Mouse (Mus musculus) liver, adult 2 months (tissue): ENCODE data around the gene Lgals2. TPM values are rescaled to one million over a fixed set of nuclear protein-coding genes. Genes with fewer than 3 reads are reported as not detected.

Experiments used
- DNase-seq: peaks from one replicate; pipeline ENCODE4 v3.0.0-alpha.2; 2011; ENCODE audit warnings: low read depth, low spot score; ENCODE audit errors: extremely low read depth
- H3K27ac ChIP-seq: fragments of 200-500 bp; replicated peaks from 2 replicates; pipeline ENCODE4 v1.5.1; 2012; ENCODE audit warnings: low read depth, mild to moderate bottlenecking, control low read depth, inconsistent platforms, low read length; ENCODE audit not compliant: insufficient read depth
- H3K27me3 ChIP-seq: fragments of 200-500 bp; 2 replicates; pipeline ENCODE4 v1.6.1; 2012; ENCODE audit warnings: mild to moderate bottlenecking, moderate library complexity, low read length, inconsistent platforms; ENCODE audit not compliant: control insufficient read depth, insufficient read depth
- H3K36me3 ChIP-seq: fragments of 200-500 bp; 2 replicates; pipeline ENCODE4 v1.6.1; 2012; ENCODE audit warnings: low read length, inconsistent platforms; ENCODE audit not compliant: control insufficient read depth, insufficient read depth
- H3K4me1 ChIP-seq: fragments of 200-500 bp; 2 replicates; pipeline ENCODE4 v1.6.1; 2011; ENCODE audit warnings: low read length; ENCODE audit not compliant: control insufficient read depth, insufficient read depth
- H3K4me3 ChIP-seq: fragments of 200-500 bp; 2 replicates; pipeline ENCODE4 v1.5.1; 2011; ENCODE audit warnings: low read depth, mild to moderate bottlenecking, control low read depth, low read length, moderate library complexity; ENCODE audit not compliant: insufficient read depth
- H3K79me2 ChIP-seq: fragments of 200-500 bp; 2 replicates; pipeline ENCODE4 v1.6.1; 2012; ENCODE audit warnings: inconsistent platforms, mild to moderate bottlenecking, low read length, moderate library complexity; ENCODE audit not compliant: control insufficient read depth, insufficient read depth
- H3K9ac ChIP-seq: fragments of 200-500 bp; 2 replicates; pipeline ENCODE4 v1.6.1; 2012; ENCODE audit warnings: low read depth, mild to moderate bottlenecking, control low read depth, inconsistent platforms, low read length
- CTCF ChIP-seq: fragments of 200-500 bp; IDR thresholded peaks from 2 replicates; pipeline ENCODE4 v1.5.1; 2011; ENCODE audit warnings: low read depth, low read length, control low read depth
- POLR2A ChIP-seq: fragments of 200-500 bp; IDR thresholded peaks from 2 replicates; pipeline ENCODE4 v1.6.1; 2011; ENCODE audit warnings: low read length, control low read depth; ENCODE audit not compliant: insufficient read depth; ENCODE audit errors: extremely low read depth
- WGBS: fragments of 180-500 bp; shearing (Covaris S2); methylation state at CpG from one replicate; pipeline ENCODE4 v1.1.7; 2018; 5-methylcytosine and 5-hydroxymethylcytosine counted together
- polyA plus RNA-seq: library from polyadenylated mRNA; depleted of rRNA; stranded (reverse); fragments of >200 nt; gene quantifications from 2 replicates; pipeline ENCODE4 v1.2.3, GENCODE M21; 2012
- total RNA-seq: library from RNA; depleted of rRNA; stranded (reverse); fragments of >200 nt; gene quantifications from 2 replicates; pipeline ENCODE4 v1.2.3, GENCODE M21; 2014

Gene Lgals2
- total and polyA plus RNA-seq, 2 experiments, result 0.55 to 0.57 TPM

DNA sequence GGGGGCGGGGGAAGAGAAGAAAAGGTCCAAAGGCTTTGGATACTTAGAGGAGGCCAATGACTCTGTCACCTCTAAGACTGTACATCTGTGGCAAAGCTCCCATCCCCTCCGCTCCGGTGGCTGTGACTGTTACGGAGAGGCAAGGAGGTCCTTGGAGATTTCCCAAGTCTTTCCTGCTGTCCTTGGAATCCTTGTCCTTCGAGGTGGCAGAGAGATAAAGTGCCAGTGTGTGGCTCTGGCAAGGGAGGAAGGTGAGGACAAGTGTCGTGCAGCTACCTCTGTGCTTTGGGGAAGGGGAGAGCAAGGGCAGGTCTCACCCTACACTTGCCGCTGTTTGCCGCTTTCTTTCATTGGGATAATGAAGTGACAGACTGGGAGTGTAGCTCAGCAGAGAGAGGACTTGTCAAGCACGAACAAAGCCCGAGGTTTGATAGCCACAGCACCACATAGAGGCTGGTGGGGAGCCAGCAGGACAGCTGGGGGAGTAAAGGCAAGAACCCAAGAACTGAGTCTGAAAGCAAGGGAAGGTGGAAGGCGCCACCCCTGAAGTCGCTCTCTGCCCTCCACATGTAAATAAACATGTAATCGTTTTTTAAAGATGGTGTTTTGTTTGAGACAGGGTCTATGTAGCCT, 18.6 kb upstream of the Lgals2 start:
- 73% methylated on average over 13 of the region's 13 CpGs for WGBS

DNA sequence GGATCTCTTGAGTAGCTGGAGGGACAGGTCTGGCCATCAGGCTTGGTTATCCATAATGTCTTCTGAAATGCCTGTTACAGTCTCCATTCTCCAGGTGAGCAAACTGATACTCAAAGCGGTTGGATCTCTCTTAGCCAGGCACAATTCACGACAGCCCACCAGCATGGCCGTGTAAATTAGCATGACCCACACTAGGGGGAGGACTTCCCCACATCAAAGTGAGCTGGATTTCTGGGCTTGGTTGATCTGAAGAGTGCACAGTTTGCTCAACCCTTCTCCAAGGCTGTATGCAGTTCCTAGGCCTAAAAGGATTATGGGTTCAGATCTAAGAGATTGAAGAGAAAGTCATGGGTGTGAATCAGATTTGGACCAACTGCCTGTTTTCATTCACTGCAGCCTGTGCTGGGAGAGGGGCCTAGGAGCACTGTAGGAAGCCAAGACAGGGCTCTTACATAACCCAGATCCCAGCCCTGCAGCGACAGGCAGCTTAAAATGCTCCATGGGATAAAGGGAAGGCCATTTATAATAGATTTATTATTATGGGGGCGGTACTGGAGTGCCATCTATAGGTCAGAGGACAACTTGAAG, 16.8 kb upstream of the Lgals2 start:
- Histone ChIP-seq H3K9ac (no peak overlapping the region), H3K27ac (no peak overlapping the region)

More for the DNA sequence above, 18.6 kb upstream of the Lgals2 start:
- Histone ChIP-seq H3K79me2 (peaks cover 3% of the 10 kb centered on the region; the same call in 1 of the 2 replicates), H3K36me3 (no peaks in the 10 kb centered on the region), H3K4me1 (no peaks in the 10 kb centered on the region; the same call in none of the 2 replicates), H3K27me3 (no peaks in the 10 kb centered on the region), H3K9ac (no peak overlapping the region), H3K27ac (no peak overlapping the region), H3K4me3 (no peak overlapping the region)
- no peak for DNase-seq
- TF ChIP-seq POLR2A (no peak), CTCF (no peak)

GRCm38 (mm10) chr15:78869775-78870174, 14.4 kb upstream of the Lgals2 start:
- Histone ChIP-seq H3K9ac (no peak overlapping the region), H3K27me3 (no peaks in the 10 kb centered on the region), H3K4me3 (no peak overlapping the region), H3K27ac (no peak overlapping the region), H3K79me2 (no peaks in the 10 kb centered on the region), H3K4me1 (no peaks in the 10 kb centered on the region; the same call in 1 of the 2 replicates), H3K36me3 (no peaks in the 10 kb centered on the region)
- TF ChIP-seq CTCF (peak; percentile 35; the same call in 1 of the 2 replicates), POLR2A (no peak)
- DNase-seq, result peak; percentile 51
- 6% methylated on average over 6 of the region's 6 CpGs for WGBS

More for the DNA sequence above, 16.8 kb upstream of the Lgals2 start:
- H3K79me2 ChIP-seq, result no peaks in the 10 kb centered on the region
- no peak for TF ChIP-seq CTCF
- TF ChIP-seq POLR2A, result no peak
- no peaks in the 10 kb centered on the region for H3K27me3 ChIP-seq
- 86% methylated on average over 5 of the region's 5 CpGs for WGBS
- DNase-seq, result no peak
- H3K4me1 ChIP-seq, result no peaks in the 10 kb centered on the region; the same call in 1 of the 2 replicates
- no peaks in the 10 kb centered on the region for H3K36me3 ChIP-seq
- no peak overlapping the region for H3K4me3 ChIP-seq

DNA sequence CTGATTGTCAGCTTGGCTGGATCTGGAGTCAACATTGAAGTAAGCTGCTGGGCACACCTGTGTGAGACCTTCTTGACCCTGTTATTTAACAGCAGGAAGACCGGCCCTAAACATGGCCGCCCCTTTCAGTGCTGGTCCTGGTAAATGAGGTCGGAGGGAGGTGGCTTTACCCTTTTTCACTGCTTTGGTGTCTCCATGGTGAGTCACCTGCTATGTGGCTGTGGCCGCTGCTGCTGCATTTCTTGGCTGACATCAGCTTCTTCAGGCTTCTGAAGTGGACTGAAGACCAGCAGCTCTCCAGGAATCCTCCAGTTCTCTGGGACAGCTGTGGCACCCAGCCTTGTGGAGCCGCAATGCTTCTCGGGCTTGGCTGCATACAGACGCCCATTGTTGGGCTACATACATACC, 13.5 kb upstream of the Lgals2 start:
- peak overlapping the region; percentile 69 for H3K27ac ChIP-seq
- WGBS, result 82% methylated on average over 7 of the region's 7 CpGs
- H3K9ac ChIP-seq, result peak overlapping the region; percentile 4; the same call in 1 of the 2 replicates

GRCm38 (mm10) chr15:78868398-78868797, 13.1 kb upstream of the Lgals2 start:
- H3K79me2 ChIP-seq, result no peaks in the 10 kb centered on the region
- H3K9ac ChIP-seq, result peak overlapping the region; percentile 4; the same call in 1 of the 2 replicates
- H3K27ac ChIP-seq, result peak overlapping the region; percentile 69
- H3K4me1 ChIP-seq, result no peaks in the 10 kb centered on the region; the same call in 1 of the 2 replicates
- no peaks in the 10 kb centered on the region for H3K36me3 ChIP-seq
- no peak for TF ChIP-seq CTCF
- TF ChIP-seq POLR2A, result no peak
- no peaks in the 10 kb centered on the region for H3K27me3 ChIP-seq
- H3K4me3 ChIP-seq, result no peak overlapping the region
- no peak for DNase-seq
- 50% methylated on average over 9 of the region's 9 CpGs for WGBS

More for the DNA sequence above, 13.5 kb upstream of the Lgals2 start:
- Histone ChIP-seq H3K4me3 (no peak overlapping the region), H3K4me1 (no peaks in the 10 kb centered on the region; the same call in 1 of the 2 replicates), H3K79me2 (no peaks in the 10 kb centered on the region), H3K27me3 (no peaks in the 10 kb centered on the region), H3K36me3 (no peaks in the 10 kb centered on the region)
- DNase-seq, result no peak
- TF ChIP-seq CTCF (no peak), POLR2A (no peak)

GRCm38 (mm10) chr15:78863852-78864253, 8.5 kb upstream of the Lgals2 start:
- H3K27me3 ChIP-seq, result no peaks in the 10 kb centered on the region
- TF ChIP-seq CTCF (no peak), POLR2A (no peak)
- H3K27ac ChIP-seq, result no peak overlapping the region
- no peaks in the 10 kb centered on the region for H3K4me1 ChIP-seq
- no peak overlapping the region for H3K4me3 ChIP-seq
- no peaks in the 10 kb centered on the region for H3K36me3 ChIP-seq
- 83% methylated on average over 13 of the region's 13 CpGs for WGBS
- H3K79me2 ChIP-seq, result no peaks in the 10 kb centered on the region
- no peak overlapping the region; the same call in 1 of the 2 replicates for H3K9ac ChIP-seq
- no peak for DNase-seq
